Comparison of ENCODE assay signal across 11 mouse cellular contexts in genomic region chr14:66521836-66522629, GRCm38 (mm10).
DNase-seq lines count a peak whose midpoint lies in the region; ATAC-seq lines count a peak whose summit lies in the region.
"Had no signal": no experiment of that assay in that cellular context is flagged by ENCODE, and none has a peak within 500 bp of the region (broad histone marks: within the 10 kb centered on the region; RNA-seq: fewer than 3 reads in every experiment).

No protein-coding gene starts in this region.

- peak overlapping the region; percentile 10; the same call in 1 of the 2 replicates for H3K27ac ChIP-seq in forebrain, embryonic 12.5 days
- H3K27ac ChIP-seq in forebrain, embryonic 11.5 days (ENCODE audit: low read depth, low read length) = no peak overlapping the region
- no peak overlapping the region for H3K27ac ChIP-seq in liver, embryonic 16.5 days (ENCODE audit: low read length)
- no peak overlapping the region for H3K27ac ChIP-seq in liver, embryonic 12.5 days
- peak overlapping the region; percentile 63 for H3K27ac ChIP-seq in forebrain, embryonic 15.5 days (replicated peaks)
- H3K27ac ChIP-seq: kidney, postnatal 0 days; liver, embryonic 15.5 days had no signal

- H3K9ac ChIP-seq in forebrain, embryonic 12.5 days = no peak overlapping the region
- H3K9ac ChIP-seq in forebrain, embryonic 11.5 days (ENCODE audit: low read length) = no peak overlapping the region
- no peak overlapping the region for H3K9ac ChIP-seq in liver, embryonic 16.5 days (ENCODE audit: low read depth, low read length)
- no peak overlapping the region for H3K9ac ChIP-seq in liver, embryonic 12.5 days
- no peak overlapping the region for H3K9ac ChIP-seq in forebrain, embryonic 15.5 days (replicated peaks)
- H3K9ac ChIP-seq: liver, embryonic 15.5 days had no signal

- peaks cover 12% of the 10 kb centered on the region for H3K4me1 ChIP-seq in forebrain, embryonic 12.5 days
- no peaks in the 10 kb centered on the region for H3K4me1 ChIP-seq in forebrain, embryonic 11.5 days (replicated peaks; ENCODE audit: control insufficient read depth, insufficient read depth, low read length)
- no peaks in the 10 kb centered on the region for H3K4me1 ChIP-seq in liver, embryonic 16.5 days (ENCODE audit: control insufficient read depth, low read depth, low read length)
- no peaks in the 10 kb centered on the region for H3K4me1 ChIP-seq in liver, embryonic 12.5 days
- peaks cover 12% of the 10 kb centered on the region for H3K4me1 ChIP-seq in forebrain, embryonic 15.5 days
- H3K4me1 ChIP-seq: liver, embryonic 15.5 days had no signal

- no peak overlapping the region for H3K4me3 ChIP-seq in forebrain, embryonic 12.5 days (replicated peaks)
- H3K4me3 ChIP-seq in forebrain, embryonic 11.5 days (ENCODE audit: low read depth, low read length) = no peak overlapping the region
- no peak overlapping the region for H3K4me3 ChIP-seq in liver, embryonic 16.5 days (ENCODE audit: low read depth, low read length)
- H3K4me3 ChIP-seq in liver, embryonic 12.5 days = no peak overlapping the region
- no peak overlapping the region for H3K4me3 ChIP-seq in forebrain, embryonic 15.5 days
- H3K4me3 ChIP-seq: liver, embryonic 15.5 days; myocyte had no signal

- no peak for DNase-seq in forebrain, embryonic 11.5 days (ENCODE audit: low spot score)
- DNase-seq in lung, postnatal 14 days = peak; percentile 33
- DNase-seq in T-cell, adult 2 months (ENCODE audit: low spot score) = no peak

- H3K4me2 ChIP-seq in forebrain, embryonic 12.5 days = no peak overlapping the region
- H3K4me2 ChIP-seq in forebrain, embryonic 11.5 days (ENCODE audit: low read depth, low read length, severe bottlenecking) = no peak overlapping the region
- H3K4me2 ChIP-seq in liver, embryonic 16.5 days (ENCODE audit: low read depth, low read length) = no peak overlapping the region
- H3K4me2 ChIP-seq in liver, embryonic 12.5 days = no peak overlapping the region
- no peak overlapping the region for H3K4me2 ChIP-seq in forebrain, embryonic 15.5 days (replicated peaks)
- H3K4me2 ChIP-seq: liver, embryonic 15.5 days had no signal

- no peaks in the 10 kb centered on the region for H3K27me3 ChIP-seq in forebrain, embryonic 12.5 days
- H3K27me3 ChIP-seq in forebrain, embryonic 11.5 days (ENCODE audit: control insufficient read depth, insufficient read depth, low read length) = no peaks in the 10 kb centered on the region
- no peaks in the 10 kb centered on the region for H3K27me3 ChIP-seq in liver, embryonic 16.5 days (ENCODE audit: control insufficient read depth, insufficient read depth, low read depth, low read length)
- H3K27me3 ChIP-seq in liver, embryonic 12.5 days (replicated peaks) = no peaks in the 10 kb centered on the region
- H3K27me3 ChIP-seq in forebrain, embryonic 15.5 days = no peaks in the 10 kb centered on the region
- H3K27me3 ChIP-seq: liver, embryonic 15.5 days had no signal

- H3K36me3 ChIP-seq in forebrain, embryonic 12.5 days (replicated peaks) = no peaks in the 10 kb centered on the region
- H3K36me3 ChIP-seq in forebrain, embryonic 11.5 days (ENCODE audit: control insufficient read depth, insufficient read depth, low read length) = no peaks in the 10 kb centered on the region
- no peaks in the 10 kb centered on the region for H3K36me3 ChIP-seq in liver, embryonic 16.5 days (ENCODE audit: control insufficient read depth, insufficient read depth)
- H3K36me3 ChIP-seq in liver, embryonic 12.5 days = no peaks in the 10 kb centered on the region
- H3K36me3 ChIP-seq in forebrain, embryonic 15.5 days = no peaks in the 10 kb centered on the region
- H3K36me3 ChIP-seq: liver, embryonic 15.5 days had no signal

- ATAC-seq in forebrain, embryonic 12.5 days (ENCODE audit: low FRiP score) = no peak
- no peak for ATAC-seq in forebrain, embryonic 11.5 days (replicated peaks; ENCODE audit: low FRiP score)
- ATAC-seq in liver, embryonic 16.5 days (ENCODE audit: low read depth) = peak; percentile 58; the same call in 1 of the 2 replicates
- ATAC-seq in liver, embryonic 12.5 days = no peak
- ATAC-seq in forebrain, embryonic 15.5 days (replicated peaks) = peak; percentile 57
- no peak for ATAC-seq in megakaryocyte progenitor cell, adult 5-6 weeks (replicated peaks; ENCODE audit: poor library complexity)

- no peaks in the 10 kb centered on the region for H3K9me3 ChIP-seq in forebrain, embryonic 12.5 days
- no peaks in the 10 kb centered on the region for H3K9me3 ChIP-seq in forebrain, embryonic 11.5 days (ENCODE audit: control insufficient read depth, low read length)
- H3K9me3 ChIP-seq in liver, embryonic 16.5 days (replicated peaks; ENCODE audit: control insufficient read depth, low read length) = no peaks in the 10 kb centered on the region
- H3K9me3 ChIP-seq in liver, embryonic 12.5 days (replicated peaks) = no peaks in the 10 kb centered on the region
- no peaks in the 10 kb centered on the region for H3K9me3 ChIP-seq in forebrain, embryonic 15.5 days
- H3K9me3 ChIP-seq: liver, embryonic 15.5 days had no signal

- 68% methylated on average over 7 of the region's 7 CpGs for WGBS in forebrain, embryonic 12.5 days
- 73% methylated on average over 7 of the region's 7 CpGs for WGBS in forebrain, embryonic 11.5 days
- 56% methylated on average over 7 of the region's 7 CpGs for WGBS in liver, embryonic 16.5 days (ENCODE audit: insufficient replicate concordance)
- 58% methylated on average over 7 of the region's 7 CpGs for WGBS in liver, embryonic 12.5 days (ENCODE audit: insufficient replicate concordance)
- 67% methylated on average over 7 of the region's 7 CpGs for WGBS in forebrain, embryonic 15.5 days

Comparison
In these comparisons a context has a peak if more than half of its experiments do, and no peak if none do; other contexts are left out.
1. ATAC-seq: peak in liver, embryonic 16.5 days (single experiment) and forebrain, embryonic 15.5 days (single experiment); none in forebrain, embryonic 12.5 days (single experiment), forebrain, embryonic 11.5 days (single experiment), liver, embryonic 12.5 days (single experiment) and megakaryocyte progenitor cell, adult 5-6 weeks (single experiment).
2. H3K27ac ChIP-seq: peak in forebrain, embryonic 12.5 days (single experiment) and forebrain, embryonic 15.5 days (single experiment); none in forebrain, embryonic 11.5 days (single experiment), liver, embryonic 16.5 days (single experiment) and liver, embryonic 12.5 days (single experiment).